Mouse (Mus musculus): ENCODE measurements around the gene Csnk2a2.

GRCm38 (mm10) chr8:95499266-95500064, 9.6 kb upstream of the Csnk2a2 start:
- TF ChIP-seq CTCF (IDR thresholded peaks at IDR 0.05) (no peak), EP300 (IDR thresholded peaks at IDR 0.05) (no peak)

All from lung, postnatal 0 days (tissue).